Mouse (Mus musculus) brain, embryonic 14.5 days (tissue): ENCODE results near the gene Colec11. TPM values are rescaled to one million over a fixed set of nuclear protein-coding genes. Genes with fewer than 3 reads are reported as not detected.

Source experiments
- DNase-seq: peaks from one replicate; pipeline ENCODE4 v3.0.0-alpha.2; 2011; ENCODE audit warnings: low read depth
- CTCF ChIP-seq: fragments of 200-500 bp; IDR thresholded peaks from 2 replicates; pipeline ENCODE4 v1.5.1; 2012; ENCODE audit warnings: inconsistent platforms, mild to moderate bottlenecking, moderate library complexity, borderline replicate concordance; ENCODE audit not compliant: insufficient read depth, insufficient read length; ENCODE audit errors: extremely low read depth
- POLR2A ChIP-seq: fragments of 200-500 bp; IDR thresholded peaks from 2 replicates; pipeline ENCODE4 v1.6.1; 2012; ENCODE audit warnings: mild to moderate bottlenecking, inconsistent platforms, borderline replicate concordance; ENCODE audit not compliant: poor library complexity, insufficient read depth, insufficient read length, severe bottlenecking; ENCODE audit errors: extremely low read depth
- polyA plus RNA-seq: library from polyadenylated mRNA; depleted of rRNA; stranded (reverse); fragments of >200 nt; gene quantifications from 2 replicates; pipeline ENCODE4 v1.2.3, GENCODE M21; 2012; rRNA removed

The Colec11 gene
- polyA plus RNA-seq, 1 experiment = 0.97 TPM

- no peak for DNase-seq
- no peak for TF ChIP-seq POLR2A
- no peak for TF ChIP-seq CTCF
Measured at GRCm38 (mm10) chr12:28552299-28552698, 70.9 kb downstream of the Colec11 start, which contains the start of gene Dcdc2c. Gene Dcdc2c (minus strand): TSS chr12:28552399.

- TF ChIP-seq CTCF = no peak
- no peak for TF ChIP-seq POLR2A
- DNase-seq = no peak
Measured at GRCm38 (mm10) chr12:28551775-28552174, 71.4 kb downstream of the Colec11 start.

GRCm38 (mm10) chr12:28548887-28549286 lies 74.3 kb downstream of the Colec11 start:
- DNase-seq = no peak
- no peak for TF ChIP-seq CTCF
- no peak for TF ChIP-seq POLR2A

Other genes with a start within 250 kb of the Colec11 start
- 0.03 and 0.07 TPM in 2 replicates for gene Dcdc2c, start 71.0 kb downstream of the Colec11 start, polyA plus RNA-seq
- gene Allc, start 40.9 kb downstream of the Colec11 start, polyA plus RNA-seq = 0.10 TPM in 1 of 2 replicates, not detected in the other
- gene Rps7, start 12.6 kb upstream of the Colec11 start, polyA plus RNA-seq = 835 and 914 TPM in 2 replicates
- 22.1 and 23.6 TPM in 2 replicates for gene Rnaseh1, start 26.2 kb upstream of the Colec11 start, polyA plus RNA-seq
- gene Adi1, start 51.9 kb upstream of the Colec11 start, polyA plus RNA-seq = 15.4 and 15.7 TPM in 2 replicates
- 40.6 and 41.8 TPM in 2 replicates for gene Trappc12, start 127.1 kb upstream of the Colec11 start, polyA plus RNA-seq
- gene Eipr1, start 128.4 kb upstream of the Colec11 start, polyA plus RNA-seq = 57.1 and 59.9 TPM in 2 replicates